Mouse (Mus musculus) lung, postnatal 0 days (tissue): ENCODE measurements around the gene Gse1.

ENCODE experiments used
- CTCF ChIP-seq: IDR thresholded peaks from 2 replicates; pipeline ENCODE4 v1.5.1; 2016; ENCODE audit warnings: antibody characterized with exemption, mild to moderate bottlenecking
- EP300 ChIP-seq: IDR thresholded peaks from 2 replicates; pipeline ENCODE4 v1.6.1; 2016; ENCODE audit warnings: antibody characterized with exemption, mild to moderate bottlenecking, control low read depth

- no peak for TF ChIP-seq CTCF
- no peak for TF ChIP-seq EP300
Measured at GRCm38 (mm10) chr8:120542995-120543394, 314.7 kb downstream of the Gse1 start.
